8 mouse cellular contexts compared by ENCODE assay signal in the genomic region with DNA sequence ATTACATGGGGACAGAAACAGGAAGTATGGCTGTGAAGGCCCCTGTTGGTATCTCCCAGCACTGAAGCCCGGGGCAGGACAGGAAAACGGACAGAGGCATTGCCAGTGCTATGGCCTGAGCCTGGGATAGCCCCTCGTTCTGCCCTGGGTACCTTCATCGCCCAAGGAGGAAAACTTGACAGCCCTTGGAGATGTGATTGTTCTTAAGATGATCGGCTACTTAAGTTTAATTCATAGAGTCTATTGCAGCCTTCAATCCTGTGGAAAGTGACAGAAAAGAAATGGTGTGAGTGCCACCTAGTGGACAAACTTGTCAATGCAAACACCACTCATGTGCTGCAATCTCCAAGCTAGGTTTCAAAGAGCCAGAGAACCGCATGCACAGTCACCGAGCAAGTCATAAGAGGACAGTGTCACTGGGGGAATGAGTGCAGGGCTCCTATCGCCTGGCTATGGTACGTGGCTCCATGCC.
DNase-seq lines count a peak whose midpoint lies in the region; ATAC-seq and TF ChIP-seq lines count a peak whose summit lies in the region.

No protein-coding gene starts in this region.

- WGBS in thymus, adult 2 months = 10% methylated on average over 9 of the region's 9 CpGs
- 24% methylated on average over 9 of the region's 9 CpGs for WGBS in intestine, embryonic 16.5 days
- 27% methylated on average over 9 of the region's 9 CpGs for WGBS in midbrain, embryonic 11.5 days

- peak; percentile 54 for DNase-seq in thymus, adult 2 months
- DNase-seq in thymus, adult 18-20 months = no peak
- peak; percentile 90 for DNase-seq in cerebellum, postnatal 14 days
- peak; percentile 80 to 92 for DNase-seq in frontal cortex, postnatal 36 days (ENCODE audit: low spot score in 2 of 2)
- DNase-seq in left cerebral cortex, postnatal 10 days (ENCODE audit: extremely low spot score in 1 of 2, low spot score in 2 of 2) = peak; percentile 71 to 89
- peak; percentile 99 for DNase-seq in midbrain, embryonic 11.5 days (ENCODE audit: low spot score, missing footprints)
- DNase-seq in right cerebral cortex, postnatal 36 days (ENCODE audit: low spot score in 2 of 2) = peak; percentile 63 to 71

- no peak overlapping the region for H3K9ac ChIP-seq in intestine, embryonic 16.5 days (ENCODE audit: low read depth, low read length)
- no peak overlapping the region for H3K9ac ChIP-seq in midbrain, embryonic 11.5 days (ENCODE audit: low read length)

- peaks cover 2% of the 10 kb centered on the region; the same call in 1 of the 2 replicates for H3K4me1 ChIP-seq in thymus, adult 2 months (replicated peaks; ENCODE audit: control insufficient read depth, insufficient read depth, low read length)
- no peaks in the 10 kb centered on the region for H3K4me1 ChIP-seq in intestine, embryonic 16.5 days (ENCODE audit: control insufficient read depth, insufficient read depth, low read length)
- no peaks in the 10 kb centered on the region; the same call in 1 of the 2 replicates for H3K4me1 ChIP-seq in midbrain, embryonic 11.5 days (ENCODE audit: control insufficient read depth, insufficient read depth, low read length)

- no peak overlapping the region for H3K4me3 ChIP-seq in thymus, adult 2 months (ENCODE audit: control insufficient read depth, insufficient read depth, low read length)
- H3K4me3 ChIP-seq in intestine, embryonic 16.5 days (ENCODE audit: low read length) = no peak overlapping the region
- H3K4me3 ChIP-seq in midbrain, embryonic 11.5 days (ENCODE audit: low read depth, low read length) = no peak overlapping the region

- TF ChIP-seq POLR2A in thymus, adult 2 months (IDR thresholded peaks at IDR 0.05; ENCODE audit: control insufficient read depth, extremely low read depth, insufficient read depth, low read length, poor library complexity) = no peak

- H3K27me3 ChIP-seq in thymus, adult 2 months (ENCODE audit: control insufficient read depth, insufficient read depth, low read length) = no peaks in the 10 kb centered on the region
- no peaks in the 10 kb centered on the region for H3K27me3 ChIP-seq in intestine, embryonic 16.5 days (replicated peaks; ENCODE audit: control insufficient read depth, insufficient read depth, low read length)
- no peaks in the 10 kb centered on the region for H3K27me3 ChIP-seq in midbrain, embryonic 11.5 days (ENCODE audit: control insufficient read depth, insufficient read depth, low read length)

- ATAC-seq in intestine, embryonic 16.5 days = peak; percentile 60; the same call in 1 of the 2 replicates
- ATAC-seq in midbrain, embryonic 11.5 days (ENCODE audit: low FRiP score) = peak; percentile 75

- intact Hi-C loops in left cerebral cortex, postnatal 10 days (cut with DNase I) = loop anchor here (1.0 kb wide), 1 partner anchor 90 kb away; no protein-coding TSS in a partner anchor

- H3K4me2 ChIP-seq in intestine, embryonic 16.5 days (ENCODE audit: low read depth, low read length) = no peak overlapping the region
- H3K4me2 ChIP-seq in midbrain, embryonic 11.5 days = no peak overlapping the region

- H3K9me3 ChIP-seq in intestine, embryonic 16.5 days (ENCODE audit: control insufficient read depth, low read length) = no peaks in the 10 kb centered on the region
- no peaks in the 10 kb centered on the region for H3K9me3 ChIP-seq in midbrain, embryonic 11.5 days (ENCODE audit: control insufficient read depth, low read length)

- TF ChIP-seq CTCF in thymus, adult 2 months (IDR thresholded peaks at IDR 0.05; ENCODE audit: borderline replicate concordance, control insufficient read depth, extremely low read depth, insufficient read depth, low read length, poor library complexity) = no peak

- no peak overlapping the region for H3K27ac ChIP-seq in thymus, adult 2 months (ENCODE audit: control insufficient read depth, insufficient read depth, low read length)
- H3K27ac ChIP-seq in intestine, embryonic 16.5 days (ENCODE audit: low read length) = no peak overlapping the region
- H3K27ac ChIP-seq in midbrain, embryonic 11.5 days (ENCODE audit: low read depth, low read length) = no peak overlapping the region

- H3K36me3 ChIP-seq in thymus, adult 2 months (ENCODE audit: control insufficient read depth, insufficient read depth, low read length) = no peaks in the 10 kb centered on the region
- H3K36me3 ChIP-seq in intestine, embryonic 16.5 days (ENCODE audit: control insufficient read depth, insufficient read depth, low read length) = no peaks in the 10 kb centered on the region
- H3K36me3 ChIP-seq in midbrain, embryonic 11.5 days (ENCODE audit: control insufficient read depth, insufficient read depth, low read length) = no peaks in the 10 kb centered on the region

Comparison
In these comparisons a context has a peak if more than half of its experiments do, and no peak if none do; other contexts are left out.
1. DNase-seq: peak in thymus, adult 2 months (single experiment), cerebellum, postnatal 14 days (2 of 2), frontal cortex, postnatal 36 days (2 of 2), left cerebral cortex, postnatal 10 days (2 of 2), midbrain, embryonic 11.5 days (single experiment) and right cerebral cortex, postnatal 36 days (2 of 2); none in thymus, adult 18-20 months (0 of 2).